Mouse (Mus musculus): ENCODE data around the gene C530008M17Rik. TPM values are rescaled to one million over a fixed set of nuclear protein-coding genes. Genes with fewer than 3 reads are reported as not detected.

Gene C530008M17Rik
- polyA plus RNA-seq, 1 experiment from 2014 or later = 27.6 TPM

- H3K36me3 ChIP-seq = peaks cover 55% of the 10 kb centered on the region
- no peaks in the 10 kb centered on the region for H3K9me3 ChIP-seq
- peak overlapping the region; percentile 49 for H3K4me3 ChIP-seq
- H3K9ac ChIP-seq = peak overlapping the region; percentile 68
- no peaks in the 10 kb centered on the region for H3K27me3 ChIP-seq (replicated peaks)
- ATAC-seq (ENCODE audit: extremely low read depth, insufficient number of reproducible peaks, low FRiP score, low TSS enrichment) = no peak
- peak overlapping the region; percentile 72 for H3K4me2 ChIP-seq
- peaks cover 30% of the 10 kb centered on the region for H3K4me1 ChIP-seq
- no peak overlapping the region for H3K27ac ChIP-seq (replicated peaks)
- 31% methylated on average over 16 of the region's 16 CpGs for WGBS
Observed at GRCm38 (mm10) chr5:76868693-76869286, 212.5 kb downstream of the C530008M17Rik start.

GRCm38 (mm10) chr5:76869553-76869952 is 213.2 kb downstream of the C530008M17Rik start:
- Histone ChIP-seq H3K27me3 (replicated peaks) (no peaks in the 10 kb centered on the region), H3K9ac (peak overlapping the region; percentile 68), H3K4me2 (peak overlapping the region; percentile 72), H3K36me3 (peaks cover 61% of the 10 kb centered on the region), H3K9me3 (no peaks in the 10 kb centered on the region), H3K4me1 (peaks cover 27% of the 10 kb centered on the region), H3K4me3 (peak overlapping the region; percentile 49), H3K27ac (replicated peaks) (no peak overlapping the region)
- 49% methylated on average over 6 of the region's 6 CpGs for WGBS
- ATAC-seq (ENCODE audit: extremely low read depth, insufficient number of reproducible peaks, low FRiP score, low TSS enrichment) = no peak

GRCm38 (mm10) chr5:76876106-76876758 is 219.9 kb downstream of the C530008M17Rik start:
- Histone ChIP-seq H3K27ac (replicated peaks) (peak overlapping the region; percentile 64), H3K9me3 (no peaks in the 10 kb centered on the region), H3K4me1 (0 out of 2 replicates have a peak, but pooled peaks cover 2% of the 10 kb centered on the region), H3K4me2 (peak overlapping the region; percentile 44), H3K36me3 (peaks cover 66% of the 10 kb centered on the region), H3K9ac (no peak overlapping the region), H3K27me3 (replicated peaks) (no peaks in the 10 kb centered on the region), H3K4me3 (peak overlapping the region; percentile 25; the same call in 1 of the 2 replicates)
- WGBS = 63% methylated on average over 25 of the region's 25 CpGs
- no peak for ATAC-seq (ENCODE audit: extremely low read depth, insufficient number of reproducible peaks, low FRiP score, low TSS enrichment)

GRCm38 (mm10) chr5:76884107-76884506 is 227.8 kb downstream of the C530008M17Rik start:
- no peak overlapping the region for H3K9ac ChIP-seq
- no peak overlapping the region for H3K4me2 ChIP-seq
- peaks cover 76% of the 10 kb centered on the region for H3K36me3 ChIP-seq
- H3K27me3 ChIP-seq (replicated peaks) = no peaks in the 10 kb centered on the region
- no peaks in the 10 kb centered on the region for H3K9me3 ChIP-seq
- H3K27ac ChIP-seq (replicated peaks) = no peak overlapping the region
- ATAC-seq (ENCODE audit: extremely low read depth, insufficient number of reproducible peaks, low FRiP score, low TSS enrichment) = no peak
- no peaks in the 10 kb centered on the region for H3K4me1 ChIP-seq
- no peak overlapping the region for H3K4me3 ChIP-seq
- WGBS = 89% methylated on average over 1 of the region's 1 CpGs

- H3K27me3 ChIP-seq (replicated peaks) = no peaks in the 10 kb centered on the region
- H3K36me3 ChIP-seq = peaks cover 88% of the 10 kb centered on the region
- 92% methylated on average over 2 of the region's 2 CpGs for WGBS
- no peak overlapping the region for H3K4me2 ChIP-seq
- ATAC-seq (ENCODE audit: extremely low read depth, insufficient number of reproducible peaks, low FRiP score, low TSS enrichment) = no peak
- H3K9ac ChIP-seq = no peak overlapping the region
- H3K4me1 ChIP-seq = no peaks in the 10 kb centered on the region
- H3K27ac ChIP-seq (replicated peaks) = no peak overlapping the region
- no peaks in the 10 kb centered on the region for H3K9me3 ChIP-seq
- H3K4me3 ChIP-seq = no peak overlapping the region
Observed at GRCm38 (mm10) chr5:76887011-76887410, 230.7 kb downstream of the C530008M17Rik start.

GRCm38 (mm10) chr5:76892608-76893007 is 236.3 kb downstream of the C530008M17Rik start:
- no peak for ATAC-seq (ENCODE audit: extremely low read depth, insufficient number of reproducible peaks, low FRiP score, low TSS enrichment)

GRCm38 (mm10) chr5:76893084-76893483 is 236.8 kb downstream of the C530008M17Rik start:
- 65% methylated on average over 2 of the region's 2 CpGs for WGBS
- peaks cover 76% of the 10 kb centered on the region for H3K36me3 ChIP-seq
- no peak overlapping the region for H3K27ac ChIP-seq (replicated peaks)
- ATAC-seq (ENCODE audit: extremely low read depth, insufficient number of reproducible peaks, low FRiP score, low TSS enrichment) = no peak
- 0 out of 2 replicates have a peak, but pooled peaks cover 3% of the 10 kb centered on the region for H3K4me1 ChIP-seq
- no peak overlapping the region for H3K4me3 ChIP-seq
- no peak overlapping the region for H3K9ac ChIP-seq
- H3K27me3 ChIP-seq (replicated peaks) = no peaks in the 10 kb centered on the region
- H3K9me3 ChIP-seq = no peaks in the 10 kb centered on the region
- H3K4me2 ChIP-seq = no peak overlapping the region

More at GRCm38 (mm10) chr5:76892608-76893007, 236.3 kb downstream of the C530008M17Rik start:
- Histone ChIP-seq H3K27me3 (replicated peaks) (no peaks in the 10 kb centered on the region), H3K4me3 (no peak overlapping the region), H3K27ac (replicated peaks) (no peak overlapping the region), H3K9ac (no peak overlapping the region), H3K9me3 (no peaks in the 10 kb centered on the region), H3K4me1 (0 out of 2 replicates have a peak, but pooled peaks cover 3% of the 10 kb centered on the region), H3K36me3 (peaks cover 74% of the 10 kb centered on the region), H3K4me2 (no peak overlapping the region)
- 57% methylated on average over 2 of the region's 2 CpGs for WGBS

GRCm38 (mm10) chr5:76902131-76902530 is 245.8 kb downstream of the C530008M17Rik start:
- peaks cover 18% of the 10 kb centered on the region for H3K4me1 ChIP-seq
- 39% methylated on average over 4 of the region's 4 CpGs for WGBS
- no peak for ATAC-seq (ENCODE audit: extremely low read depth, insufficient number of reproducible peaks, low FRiP score, low TSS enrichment)
- no peak overlapping the region for H3K27ac ChIP-seq (replicated peaks)
- H3K36me3 ChIP-seq = peaks cover 35% of the 10 kb centered on the region
- H3K4me3 ChIP-seq = no peak overlapping the region
- H3K4me2 ChIP-seq = no peak overlapping the region
- H3K27me3 ChIP-seq (replicated peaks) = no peaks in the 10 kb centered on the region
- H3K9ac ChIP-seq = no peak overlapping the region
- no peaks in the 10 kb centered on the region for H3K9me3 ChIP-seq

GRCm38 (mm10) chr5:76904713-76905404 is 248.5 kb downstream of the C530008M17Rik start:
- Histone ChIP-seq H3K9ac (peak overlapping the region; percentile 91), H3K4me1 (peaks cover 18% of the 10 kb centered on the region), H3K9me3 (no peaks in the 10 kb centered on the region), H3K27ac (replicated peaks) (peak overlapping the region; percentile 95), H3K27me3 (replicated peaks) (no peaks in the 10 kb centered on the region), H3K4me3 (peak overlapping the region; percentile 82), H3K36me3 (peaks cover 21% of the 10 kb centered on the region), H3K4me2 (peak overlapping the region; percentile 85)
- WGBS = 2% methylated on average over 19 of the region's 19 CpGs
- no peak for ATAC-seq (ENCODE audit: extremely low read depth, insufficient number of reproducible peaks, low FRiP score, low TSS enrichment)

- Histone ChIP-seq H3K9me3 (no peaks in the 10 kb centered on the region), H3K36me3 (peaks cover 16% of the 10 kb centered on the region), H3K27me3 (replicated peaks) (no peaks in the 10 kb centered on the region), H3K27ac (replicated peaks) (peak within 1 kb of the TSS; percentile 95), H3K4me3 (peak within 1 kb of the TSS; percentile 82), H3K4me2 (peak within 1 kb of the TSS; percentile 85), H3K9ac (peak within 1 kb of the TSS; percentile 91), H3K4me1 (peaks cover 20% of the 10 kb centered on the region)
- ATAC-seq (ENCODE audit: extremely low read depth, insufficient number of reproducible peaks, low FRiP score, low TSS enrichment) = peak; percentile 98
- under 1% methylated on average over 47 of the region's 47 CpGs for WGBS
Observed at GRCm38 (mm10) chr5:76905405-76906154, 249.3 kb downstream of the C530008M17Rik start, which contains the start of gene Aasdh. TSS of gene Aasdh (minus strand) at chr5:76905514.

GRCm38 (mm10) chr5:76906155-76906499 is 249.8 kb downstream of the C530008M17Rik start:
- peak overlapping the region; percentile 95 for H3K27ac ChIP-seq (replicated peaks)
- no peak for ATAC-seq (ENCODE audit: extremely low read depth, insufficient number of reproducible peaks, low FRiP score, low TSS enrichment)

More at GRCm38 (mm10) chr5:76906155-76906499, 249.8 kb downstream of the C530008M17Rik start:
- H3K4me2 ChIP-seq = peak overlapping the region; percentile 85
- no peaks in the 10 kb centered on the region for H3K27me3 ChIP-seq (replicated peaks)
- H3K9ac ChIP-seq = peak overlapping the region; percentile 91
- H3K4me3 ChIP-seq = peak overlapping the region; percentile 82
- H3K9me3 ChIP-seq = no peaks in the 10 kb centered on the region
- peaks cover 11% of the 10 kb centered on the region for H3K36me3 ChIP-seq
- 26% methylated on average over 3 of the region's 3 CpGs for WGBS
- peaks cover 21% of the 10 kb centered on the region for H3K4me1 ChIP-seq

Measured in heart, embryonic 13.5 days (tissue).